Mouse (Mus musculus): ENCODE data around the gene Trappc4. TPM values are rescaled to one million over a fixed set of nuclear protein-coding genes. Genes with fewer than 3 reads are reported as not detected.

Gene Trappc4
- polyA plus RNA-seq, 1 experiment from 2014 or later = 314 TPM

- WGBS = 91% methylated on average over 6 of the region's 6 CpGs
- H3K4me1 ChIP-seq = peaks cover 20% of the 10 kb centered on the region
- no peak overlapping the region for H3K4me2 ChIP-seq
- H3K27ac ChIP-seq = no peak overlapping the region; the same call in 1 of the 2 replicates
- H3K36me3 ChIP-seq (ENCODE audit: poor library complexity, severe bottlenecking) = peaks cover 58% of the 10 kb centered on the region
- no peak for ATAC-seq
- no peaks in the 10 kb centered on the region for H3K9me3 ChIP-seq (replicated peaks)
- H3K9ac ChIP-seq = no peak overlapping the region
- no peaks in the 10 kb centered on the region for H3K27me3 ChIP-seq
- H3K4me3 ChIP-seq = no peak overlapping the region
These were observed 7.6 kb downstream of the Trappc4 start for GRCm38 (mm10) chr9:44399795-44400114.

- ATAC-seq = no peak
- H3K4me3 ChIP-seq = no peak overlapping the region
- no peak overlapping the region; the same call in 1 of the 2 replicates for H3K27ac ChIP-seq
- no peaks in the 10 kb centered on the region for H3K27me3 ChIP-seq
- WGBS = 84% methylated on average over 13 of the region's 13 CpGs
- no peak overlapping the region for H3K4me2 ChIP-seq
- H3K36me3 ChIP-seq (ENCODE audit: poor library complexity, severe bottlenecking) = peaks cover 53% of the 10 kb centered on the region
- H3K4me1 ChIP-seq = peaks cover 18% of the 10 kb centered on the region
- H3K9ac ChIP-seq = no peak overlapping the region
- H3K9me3 ChIP-seq (replicated peaks) = no peaks in the 10 kb centered on the region
These were observed 8.1 kb downstream of the Trappc4 start for GRCm38 (mm10) chr9:44399114-44399794.

- Histone ChIP-seq H3K9ac (0 out of 2 replicates have a peak overlapping the region, but pooled peaks have one; percentile 85), H3K4me3 (no peak overlapping the region), H3K4me1 (peaks cover 18% of the 10 kb centered on the region), H3K27ac (no peak overlapping the region), H3K9me3 (replicated peaks) (no peaks in the 10 kb centered on the region), H3K36me3 (ENCODE audit: poor library complexity, severe bottlenecking) (peaks cover 46% of the 10 kb centered on the region), H3K27me3 (no peaks in the 10 kb centered on the region), H3K4me2 (peak overlapping the region; percentile 99)
- WGBS = 82% methylated on average over 9 of the region's 9 CpGs
- no peak for ATAC-seq
These were observed 8.8 kb downstream of the Trappc4 start for GRCm38 (mm10) chr9:44398551-44398950.

- Histone ChIP-seq H3K9ac (peak overlapping the region; percentile 85), H3K36me3 (ENCODE audit: poor library complexity, severe bottlenecking) (peaks cover 41% of the 10 kb centered on the region), H3K4me3 (peak overlapping the region; percentile 70), H3K4me1 (peaks cover 18% of the 10 kb centered on the region), H3K9me3 (replicated peaks) (no peaks in the 10 kb centered on the region), H3K27me3 (no peaks in the 10 kb centered on the region), H3K27ac (no peak overlapping the region), H3K4me2 (peak overlapping the region; percentile 99)
- ATAC-seq = no peak
- WGBS = 17% methylated on average over 4 of the region's 4 CpGs
These were observed 9.3 kb downstream of the Trappc4 start for GRCm38 (mm10) chr9:44398087-44398486.

GRCm38 (mm10) chr9:44396684-44397411, 10.6 kb downstream of the Trappc4 start, which contains the start of gene Slc37a4:
Gene Slc37a4, plus strand, starts transcription at chr9:44396852.
- peaks cover 18% of the 10 kb centered on the region for H3K4me1 ChIP-seq
- no peaks in the 10 kb centered on the region for H3K9me3 ChIP-seq (replicated peaks)
- H3K4me3 ChIP-seq = peak within 1 kb of the TSS; percentile 70
- WGBS = under 1% methylated on average over 42 of the region's 43 CpGs
- ATAC-seq = peak; percentile 97
- no peaks in the 10 kb centered on the region for H3K27me3 ChIP-seq
- peak within 1 kb of the TSS; percentile 99 for H3K4me2 ChIP-seq
- H3K27ac ChIP-seq = peak within 1 kb of the TSS; percentile 74
- peaks cover 30% of the 10 kb centered on the region for H3K36me3 ChIP-seq (ENCODE audit: poor library complexity, severe bottlenecking)
- H3K9ac ChIP-seq = peak within 1 kb of the TSS; percentile 85

GRCm38 (mm10) chr9:44391466-44391865, 15.9 kb downstream of the Trappc4 start:
- Histone ChIP-seq H3K4me1 (no peaks in the 10 kb centered on the region), H3K4me3 (no peak overlapping the region), H3K9ac (no peak overlapping the region), H3K27me3 (no peaks in the 10 kb centered on the region), H3K27ac (no peak overlapping the region), H3K4me2 (no peak overlapping the region), H3K9me3 (replicated peaks) (no peaks in the 10 kb centered on the region), H3K36me3 (ENCODE audit: poor library complexity, severe bottlenecking) (peaks cover 53% of the 10 kb centered on the region)
- WGBS = 43% methylated on average over 4 of the region's 4 CpGs
- ATAC-seq = 0 out of 2 replicates have a peak, but pooled peaks have one; percentile 51

DNA sequence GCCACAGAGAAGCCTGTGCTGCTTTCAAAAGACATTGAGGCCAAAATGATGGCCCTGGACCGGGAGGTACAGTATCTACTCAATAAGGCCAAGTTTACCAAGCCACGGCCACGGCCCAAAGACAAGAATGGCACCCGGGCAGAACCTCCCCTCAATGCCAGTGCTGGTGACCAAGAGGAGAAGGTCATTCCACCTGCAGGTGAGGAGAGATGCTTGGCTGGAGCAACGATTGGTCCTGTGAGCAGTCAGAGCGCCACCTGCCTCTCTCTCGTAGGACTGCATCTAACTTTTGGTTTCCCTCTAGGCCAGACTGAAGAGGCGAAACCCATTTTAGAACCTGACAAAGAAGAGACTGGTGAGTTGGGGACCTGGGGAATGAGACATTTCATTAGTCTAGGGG, 18.1 kb downstream of the Trappc4 start:
- no peak for ATAC-seq
- no peaks in the 10 kb centered on the region for H3K9me3 ChIP-seq (replicated peaks)
- H3K27me3 ChIP-seq = no peaks in the 10 kb centered on the region
- H3K27ac ChIP-seq = no peak overlapping the region
- 59% methylated on average over 8 of the region's 8 CpGs for WGBS
- H3K4me2 ChIP-seq = no peak overlapping the region
- no peak overlapping the region for H3K9ac ChIP-seq
- peaks cover 75% of the 10 kb centered on the region for H3K36me3 ChIP-seq (ENCODE audit: poor library complexity, severe bottlenecking)
- H3K4me1 ChIP-seq = no peaks in the 10 kb centered on the region
- H3K4me3 ChIP-seq = no peak overlapping the region

DNA sequence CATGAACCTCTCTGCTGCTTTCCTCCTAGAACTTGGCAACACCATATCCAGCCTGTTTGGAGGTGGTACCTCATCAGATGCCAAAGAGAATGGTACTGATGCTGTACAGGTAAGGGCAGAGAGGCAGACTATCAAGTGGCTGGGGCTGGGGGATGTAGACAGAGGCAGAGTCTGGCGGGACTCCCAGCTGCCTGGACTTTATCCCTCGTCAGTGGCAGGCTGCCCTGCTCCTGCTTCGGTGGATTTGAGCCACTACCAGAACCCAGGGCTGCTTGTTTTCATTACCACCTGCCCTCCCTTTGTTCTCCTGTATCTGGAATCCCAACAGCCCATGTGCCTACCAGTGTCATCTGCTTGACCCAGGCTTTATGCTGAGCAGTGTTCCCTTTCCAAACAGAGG, 20.2 kb downstream of the Trappc4 start:
- Histone ChIP-seq H3K27ac (no peak overlapping the region), H3K27me3 (no peaks in the 10 kb centered on the region), H3K9ac (no peak overlapping the region), H3K9me3 (replicated peaks) (no peaks in the 10 kb centered on the region), H3K4me3 (no peak overlapping the region), H3K4me2 (no peak overlapping the region), H3K36me3 (ENCODE audit: poor library complexity, severe bottlenecking) (peaks cover 96% of the 10 kb centered on the region), H3K4me1 (no peaks in the 10 kb centered on the region)
- 94% methylated on average over 3 of the region's 3 CpGs for WGBS
- no peak for ATAC-seq

GRCm38 (mm10) chr9:44384596-44384995, 22.8 kb downstream of the Trappc4 start:
- Histone ChIP-seq H3K27ac (no peak overlapping the region), H3K4me2 (no peak overlapping the region), H3K36me3 (ENCODE audit: poor library complexity, severe bottlenecking) (peaks cover 91% of the 10 kb centered on the region), H3K4me3 (no peak overlapping the region), H3K9ac (no peak overlapping the region), H3K27me3 (no peaks in the 10 kb centered on the region), H3K4me1 (peaks cover 11% of the 10 kb centered on the region), H3K9me3 (replicated peaks) (no peaks in the 10 kb centered on the region)
- WGBS = 94% methylated on average over 13 of the region's 13 CpGs
- no peak for ATAC-seq

DNA sequence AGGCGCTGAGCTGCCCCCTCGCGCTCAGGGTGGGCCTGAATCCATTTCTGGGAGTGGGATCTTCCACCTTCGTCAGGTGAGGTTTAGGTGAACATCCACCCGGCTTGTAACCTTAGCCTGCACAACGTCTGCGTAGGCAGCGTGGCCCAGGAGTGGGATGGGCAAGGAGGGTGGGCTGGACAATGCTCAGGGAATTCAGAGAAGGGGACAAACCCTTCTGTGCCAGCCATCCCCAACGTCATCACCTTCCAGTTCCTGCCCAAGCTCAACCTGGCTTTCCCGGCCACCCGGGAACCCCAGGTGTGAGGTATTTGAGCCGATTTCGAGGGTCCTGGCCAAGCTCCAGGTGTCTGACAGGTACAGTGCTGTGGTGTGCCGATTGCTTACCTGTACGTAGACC, 27.5 kb downstream of the Trappc4 start:
- 13% methylated on average over 15 of the region's 15 CpGs for WGBS
- ATAC-seq = no peak; the same call in 1 of the 2 replicates
- Histone ChIP-seq H3K4me2 (peak overlapping the region; percentile 93), H3K9ac (peak overlapping the region; percentile 98), H3K4me1 (peaks cover 21% of the 10 kb centered on the region), H3K27ac (peak overlapping the region; percentile 81), H3K27me3 (no peaks in the 10 kb centered on the region), H3K36me3 (ENCODE audit: poor library complexity, severe bottlenecking) (peaks cover 43% of the 10 kb centered on the region), H3K9me3 (replicated peaks) (no peaks in the 10 kb centered on the region), H3K4me3 (peak overlapping the region; percentile 90)

DNA sequence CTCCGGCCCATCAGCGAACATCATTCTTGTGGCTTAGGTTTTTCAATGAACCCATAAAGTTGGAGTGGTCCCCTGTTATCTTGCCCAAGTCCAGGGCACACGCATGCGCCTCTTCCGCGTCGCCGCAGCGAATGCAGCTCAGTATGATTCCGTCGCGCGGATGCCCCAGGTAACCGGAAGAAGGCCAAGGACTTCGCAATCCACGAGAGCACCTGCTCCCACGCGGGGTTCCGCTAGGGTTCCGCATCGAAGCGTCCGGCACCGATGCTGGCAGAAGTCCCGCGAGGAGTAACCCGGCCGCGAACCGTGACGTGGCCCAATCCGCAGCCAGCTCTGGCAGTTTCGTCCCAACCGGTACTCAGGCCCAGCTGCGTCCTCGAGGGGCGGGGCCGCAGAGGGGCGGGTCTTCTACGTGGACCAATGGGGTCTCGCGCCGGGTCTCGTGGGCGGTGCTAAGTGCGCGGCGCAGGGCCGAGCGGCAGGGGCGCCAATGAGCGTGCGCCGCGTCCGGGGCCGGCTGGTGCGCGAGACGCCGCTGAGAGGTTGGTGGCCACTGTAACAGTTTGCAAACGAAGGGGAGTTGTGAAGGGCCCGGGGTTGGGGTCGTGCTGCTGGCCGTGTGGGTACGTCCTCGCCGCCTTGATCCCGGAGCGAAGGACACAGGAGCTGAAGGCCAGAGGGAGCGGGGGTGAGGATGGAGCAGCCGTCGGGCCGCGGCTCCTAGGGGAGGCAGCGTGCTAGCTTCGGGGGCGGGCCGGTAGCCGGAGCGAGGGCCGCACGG, 28.2 kb downstream of the Trappc4 start, which contains the start of gene Hyou1:
Hyou1 (plus strand) TSS at position 437 of the 781 bp plus-strand sequence.
- Histone ChIP-seq H3K4me2 (peak within 1 kb of the TSS; percentile 93), H3K4me3 (peak within 1 kb of the TSS; percentile 90), H3K36me3 (ENCODE audit: poor library complexity, severe bottlenecking) (peaks cover 37% of the 10 kb centered on the region), H3K27ac (peak within 1 kb of the TSS; percentile 81), H3K27me3 (no peaks in the 10 kb centered on the region), H3K9me3 (replicated peaks) (no peaks in the 10 kb centered on the region), H3K4me1 (peaks cover 21% of the 10 kb centered on the region), H3K9ac (peak within 1 kb of the TSS; percentile 98)
- ATAC-seq = peak; percentile 99
- under 1% methylated on average over 81 of the region's 83 CpGs for WGBS
